Mouse (Mus musculus): ENCODE data around the gene Car1. TPM values are rescaled to one million over a fixed set of nuclear protein-coding genes. Genes with fewer than 3 reads are reported as not detected.

Gene Car1
- total and polyA plus RNA-seq, 3 experiments: 1,720 to 6,361 (median 4,374) TPM

GRCm38 (mm10) chr3:14839466-14840118 is 31.4 kb upstream of the Car1 start:
- TF ChIP-seq TCF12 (IDR thresholded peaks at IDR 0.05; ENCODE audit: low read depth, low read length) (no peak), SIN3A (IDR thresholded peaks at IDR 0.05; ENCODE audit: low read length) (no peak), MEF2A (IDR thresholded peaks at IDR 0.05; ENCODE audit: extremely low read depth, insufficient replicate concordance, low read depth, low read length, poor library complexity, severe bottlenecking) (no peak), E2F4 (IDR thresholded peaks at IDR 0.05; ENCODE audit: borderline replicate concordance, low read depth, low read length) (no peak), UBTF (IDR thresholded peaks at IDR 0.05; ENCODE audit: borderline replicate concordance, insufficient read depth, low read depth, low read length) (no peak)
- no peak overlapping the region for H3K4me3 ChIP-seq (ENCODE audit: control insufficient read depth in 1 of 2, insufficient read depth in 1 of 2, low read depth in 2 of 2, low read length in 2 of 2)
- peaks cover 0 to 3% of the 10 kb centered on the region in 2 experiments; a peak in 2 of 4 replicates for H3K4me1 ChIP-seq (ENCODE audit: control insufficient read depth in 1 of 2, insufficient read depth in 2 of 2, low read length in 2 of 2)
- H3K27me3 ChIP-seq (ENCODE audit: control insufficient read depth in 1 of 2, insufficient read depth in 2 of 2, low read length in 2 of 2): no peaks in the 10 kb centered on the region
- H3K9me3 ChIP-seq (replicated peaks; ENCODE audit: insufficient read depth, low read length): no peaks in the 10 kb centered on the region
- no peaks in the 10 kb centered on the region for H3K36me3 ChIP-seq (ENCODE audit: control insufficient read depth in 1 of 2, insufficient read depth in 2 of 2, low read length in 2 of 2)
- H3K27ac ChIP-seq (ENCODE audit: control insufficient read depth, low read depth, low read length): no peak overlapping the region
- DNase-seq (ENCODE audit: low read depth, low spot score): no peak
- H3K9ac ChIP-seq (ENCODE audit: control insufficient read depth, low read depth, low read length, poor library complexity, severe bottlenecking): no peak overlapping the region
- no peaks in the 10 kb centered on the region for H3K79me2 ChIP-seq (ENCODE audit: control insufficient read depth, insufficient read depth, low read length, poor library complexity)

DNA sequence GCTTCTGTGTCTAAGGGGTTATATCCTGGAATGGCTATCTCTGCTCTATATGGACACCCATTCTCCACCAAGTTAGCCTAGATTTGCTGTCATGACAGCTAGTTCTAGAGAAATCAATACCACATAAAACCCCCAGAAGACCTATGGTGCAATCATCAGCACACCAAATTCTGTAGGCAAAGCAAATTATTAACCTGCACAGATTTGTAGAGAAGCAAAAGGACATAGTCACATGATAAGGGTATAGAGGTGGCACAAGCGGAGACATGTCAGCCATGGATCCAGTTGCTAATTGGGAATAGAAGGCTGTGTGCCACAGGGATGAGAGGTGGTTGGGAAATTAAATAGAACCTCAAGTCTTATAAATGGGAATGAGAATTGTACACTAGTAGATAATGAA is 30.8 kb upstream of the Car1 start:
- TF ChIP-seq ZNF384 (IDR thresholded peaks at IDR 0.05; ENCODE audit: low read depth, low read length) (no peak), NELFE (IDR thresholded peaks at IDR 0.05; ENCODE audit: low read depth, low read length) (no peak), BHLHE40 (IDR thresholded peaks at IDR 0.05; ENCODE audit: borderline replicate concordance, low read depth, low read length) (no peak), ELF1 (IDR thresholded peaks at IDR 0.05; ENCODE audit: low read depth, low read length) (no peak), RCOR1 (IDR thresholded peaks at IDR 0.05; ENCODE audit: low read depth, low read length) (no peak), USF2 (IDR thresholded peaks at IDR 0.05; ENCODE audit: borderline replicate concordance in 1 of 2, insufficient read depth in 1 of 2, low read depth in 1 of 2, low read length in 2 of 2) (no peak), ZC3H11A (IDR thresholded peaks at IDR 0.05; ENCODE audit: low read depth, low read length) (no peak), CTCF (IDR thresholded peaks at IDR 0.05 in 2 of 3, conservative IDR thresholded peaks at IDR 0.05 in 1 of 3; ENCODE audit: control insufficient read depth in 1 of 3, insufficient read depth in 1 of 3, low read depth in 2 of 3, low read length in 3 of 3, poor library complexity in 1 of 3, severe bottlenecking in 1 of 3) (no peak)
- H3K4me3 ChIP-seq (ENCODE audit: control insufficient read depth in 1 of 2, insufficient read depth in 1 of 2, low read depth in 2 of 2, low read length in 2 of 2): no peak overlapping the region
- no peaks in the 10 kb centered on the region for H3K79me2 ChIP-seq (ENCODE audit: control insufficient read depth, insufficient read depth, low read length, poor library complexity)
- no peaks in the 10 kb centered on the region for H3K27me3 ChIP-seq (ENCODE audit: control insufficient read depth in 1 of 2, insufficient read depth in 2 of 2, low read length in 2 of 2)
- no peaks in the 10 kb centered on the region for H3K36me3 ChIP-seq (ENCODE audit: control insufficient read depth in 1 of 2, insufficient read depth in 2 of 2, low read length in 2 of 2)
- no peak overlapping the region for H3K27ac ChIP-seq (ENCODE audit: control insufficient read depth, low read depth, low read length)
- no peak for DNase-seq (ENCODE audit: low read depth, low spot score)
- H3K9me3 ChIP-seq (replicated peaks; ENCODE audit: insufficient read depth, low read length): no peaks in the 10 kb centered on the region
- H3K9ac ChIP-seq (ENCODE audit: control insufficient read depth, low read depth, low read length, poor library complexity, severe bottlenecking): no peak overlapping the region
- H3K4me1 ChIP-seq (ENCODE audit: control insufficient read depth in 1 of 2, insufficient read depth in 2 of 2, low read length in 2 of 2): peaks cover 0 to 3% of the 10 kb centered on the region in 2 experiments; a peak in 2 of 4 replicates
